Mouse (Mus musculus) lung, embryonic 15.5 days (tissue): ENCODE measurements around the gene Muc20. TPM values are rescaled to one million over a fixed set of nuclear protein-coding genes. Genes with fewer than 3 reads are reported as not detected.

Experiments used
- ATAC-seq: fragments of 200-750 bp; cut with Nextera tagmentation; 2 replicates; pipeline ENCODE4 v1.8.0; 2017; ENCODE audit warnings: moderate number of reproducible peaks, borderline replicate concordance; ENCODE audit not compliant: low FRiP score, low TSS enrichment; ENCODE audit errors: extremely low read depth
- H3K27ac ChIP-seq: fragments of 300-500 bp; sonication (generic); 2 replicates; pipeline ENCODE4 v1.5.1; 2015; ENCODE audit warnings: moderate library complexity, mild to moderate bottlenecking, inconsistent platforms
- H3K27me3 ChIP-seq: fragments of 300-500 bp; sonication (generic); 2 replicates; pipeline ENCODE4 v1.6.1; 2015; ENCODE audit warnings: inconsistent platforms
- H3K36me3 ChIP-seq: fragments of 300-500 bp; sonication (generic); 2 replicates; pipeline ENCODE4 v1.6.1; 2015; ENCODE audit warnings: inconsistent platforms
- H3K4me1 ChIP-seq: fragments of 300-500 bp; sonication (generic); 2 replicates; pipeline ENCODE4 v1.6.1; 2015; ENCODE audit warnings: inconsistent platforms
- H3K4me2 ChIP-seq: fragments of 300-500 bp; sonication (generic); 2 replicates; pipeline ENCODE4 v1.6.1; 2015; ENCODE audit warnings: inconsistent platforms, mild to moderate bottlenecking, moderate library complexity
- H3K4me3 ChIP-seq: fragments of 300-500 bp; sonication (generic); 2 replicates; pipeline ENCODE4 v1.5.1; 2015; ENCODE audit warnings: mild to moderate bottlenecking, inconsistent platforms
- H3K9ac ChIP-seq: fragments of 300-500 bp; sonication (generic); 2 replicates; pipeline ENCODE4 v1.6.1; 2015; ENCODE audit warnings: inconsistent platforms
- H3K9me3 ChIP-seq: fragments of 300-500 bp; sonication (generic); 2 replicates; pipeline ENCODE4 v1.6.1; 2016; ENCODE audit warnings: inconsistent platforms
- WGBS: fragments of 180-500 bp; shearing (Covaris S2); methylation state at CpG from one replicate; pipeline ENCODE4 v1.1.7; 2015; 5-methylcytosine and 5-hydroxymethylcytosine counted together
- polyA plus RNA-seq: library from polyadenylated mRNA; unstranded; fragments of >200 nt; fragmentation: Nextera tagmentation; extraction: Ambion mirVana; gene quantifications from 2 replicates; pipeline ENCODE4 v1.2.1, GENCODE M21; 2015

Gene Muc20
- polyA plus RNA-seq, 1 experiment from 2014 or later = 0.09 TPM

DNA sequence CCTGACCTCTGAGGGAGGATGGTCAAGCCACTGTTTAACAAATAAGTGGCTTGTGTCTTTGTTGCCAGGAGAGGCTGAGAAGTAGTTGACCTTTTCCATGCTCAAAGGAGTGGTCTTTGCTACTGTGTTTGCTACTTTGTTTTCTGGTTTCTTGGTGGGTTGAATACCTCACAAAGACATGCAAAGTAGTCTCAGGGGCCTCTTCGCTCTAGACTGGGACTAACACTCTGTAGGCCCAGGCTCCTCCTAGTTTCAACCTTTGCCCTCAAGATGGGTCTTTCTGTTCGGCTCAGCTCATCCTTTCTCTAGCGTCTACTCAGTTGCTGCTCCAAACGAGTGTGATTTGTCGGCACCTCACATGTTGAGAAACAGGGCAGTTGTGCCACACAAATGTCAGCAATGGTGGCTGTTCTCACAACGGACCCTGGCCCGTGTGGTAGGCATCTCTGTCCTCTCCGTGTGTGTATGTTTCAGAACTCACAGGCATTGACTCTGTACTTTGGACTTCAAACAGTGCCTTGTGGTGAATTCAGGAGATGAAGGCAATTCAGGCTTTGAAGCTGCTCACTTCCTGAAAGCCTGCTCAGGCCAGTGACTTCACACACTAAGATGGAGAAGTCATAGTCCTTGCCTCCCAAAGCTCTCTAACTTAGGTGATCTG, 57.1 kb downstream of the Muc20 start:
- Histone ChIP-seq H3K9me3 (no peaks in the 10 kb centered on the region), H3K36me3 (no peaks in the 10 kb centered on the region), H3K27me3 (no peaks in the 10 kb centered on the region), H3K9ac (no peak overlapping the region), H3K4me2 (no peak overlapping the region), H3K27ac (no peak overlapping the region), H3K4me1 (0 out of 2 replicates have a peak, but pooled peaks cover 6% of the 10 kb centered on the region), H3K4me3 (no peak overlapping the region)
- 71% methylated on average over 8 of the region's 8 CpGs for WGBS
- ATAC-seq = no peak

DNA sequence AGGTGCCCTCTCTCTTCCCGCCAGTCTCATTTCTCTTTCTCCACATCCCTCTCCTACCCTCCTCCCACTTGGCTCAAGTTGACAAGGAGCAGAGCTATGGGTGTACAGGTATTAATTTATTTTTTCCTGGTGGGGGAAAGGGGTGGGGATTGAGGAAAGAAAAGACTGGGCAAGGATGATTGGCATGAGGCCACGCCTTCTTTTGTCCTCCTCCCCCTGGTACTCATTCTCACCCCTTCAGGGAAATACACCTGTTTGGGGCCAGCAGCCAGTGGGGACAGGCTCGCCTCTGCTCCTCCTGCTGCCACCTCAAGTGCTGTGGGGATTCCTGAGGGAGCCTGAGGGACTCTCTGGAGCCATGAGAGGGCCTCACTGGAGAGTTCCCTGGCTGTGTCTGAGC, 61.2 kb downstream of the Muc20 start:
- Histone ChIP-seq H3K9me3 (no peaks in the 10 kb centered on the region), H3K4me2 (no peak overlapping the region), H3K27me3 (no peaks in the 10 kb centered on the region), H3K36me3 (no peaks in the 10 kb centered on the region), H3K9ac (no peak overlapping the region), H3K4me3 (no peak overlapping the region), H3K27ac (peak overlapping the region; percentile 30; the same call in 1 of the 2 replicates), H3K4me1 (0 out of 2 replicates have a peak, but pooled peaks cover 6% of the 10 kb centered on the region)
- peak; percentile 56 for ATAC-seq
- 38% methylated on average over 3 of the region's 3 CpGs for WGBS

DNA sequence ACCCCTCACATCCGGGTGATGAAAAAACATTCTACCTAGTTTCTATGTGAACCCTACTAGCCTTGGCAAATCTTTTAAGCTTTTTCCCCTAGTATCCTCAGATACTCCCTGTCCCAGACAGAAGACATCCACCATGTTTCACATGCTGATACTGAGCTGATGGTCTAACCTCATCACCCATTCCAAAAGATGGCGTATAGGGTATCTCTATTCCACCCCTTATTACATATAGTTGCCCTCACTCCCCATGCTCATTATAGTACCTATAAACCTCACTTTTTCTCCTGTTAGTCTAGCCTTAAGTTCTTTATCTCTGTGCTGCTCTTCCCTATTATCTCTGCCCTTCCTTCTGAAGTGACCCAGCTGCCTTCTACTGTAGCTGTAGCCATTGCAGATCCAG, 61.6 kb downstream of the Muc20 start, which contains the start of gene Muc4:
TSS of gene Muc4 (plus strand) at position 301 of the 400 bp plus-strand sequence.
- peak within 1 kb of the TSS; percentile 30; the same call in 1 of the 2 replicates for H3K27ac ChIP-seq
- H3K4me2 ChIP-seq = no peak within 1 kb of the TSS
- no peaks in the 10 kb centered on the region for H3K36me3 ChIP-seq
- no peaks in the 10 kb centered on the region for H3K27me3 ChIP-seq
- no peak for ATAC-seq
- 0 out of 2 replicates have a peak, but pooled peaks cover 6% of the 10 kb centered on the region for H3K4me1 ChIP-seq
- no peaks in the 10 kb centered on the region for H3K9me3 ChIP-seq
- no peak within 1 kb of the TSS for H3K4me3 ChIP-seq
- H3K9ac ChIP-seq = no peak within 1 kb of the TSS
- WGBS = 92% methylated on average over 2 of the region's 2 CpGs

DNA sequence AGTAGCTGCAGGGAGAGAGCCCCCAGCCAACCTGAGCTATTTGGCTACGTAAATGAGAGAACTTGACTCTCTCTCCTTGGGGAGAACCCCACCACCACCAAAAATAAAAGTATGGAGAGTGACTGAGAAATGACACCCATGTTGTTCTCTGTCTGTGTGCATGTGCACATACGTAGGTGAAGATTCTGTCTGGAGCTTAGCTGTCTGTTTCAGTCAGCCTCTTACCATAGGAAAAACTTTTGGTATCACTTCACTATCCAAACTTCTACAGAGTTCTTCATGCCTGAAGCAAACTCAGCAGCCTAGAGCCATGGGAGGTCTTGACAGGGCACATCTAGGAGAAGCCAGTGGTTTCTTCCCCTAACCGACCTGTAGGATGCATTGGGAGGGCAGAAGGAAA, 64.0 kb downstream of the Muc20 start:
- Histone ChIP-seq H3K4me1 (0 out of 2 replicates have a peak, but pooled peaks cover 6% of the 10 kb centered on the region), H3K27ac (no peak overlapping the region), H3K36me3 (no peaks in the 10 kb centered on the region), H3K4me3 (no peak overlapping the region), H3K27me3 (no peaks in the 10 kb centered on the region), H3K4me2 (no peak overlapping the region), H3K9ac (no peak overlapping the region), H3K9me3 (no peaks in the 10 kb centered on the region)
- 78% methylated on average over 3 of the region's 3 CpGs for WGBS
- ATAC-seq = no peak

DNA sequence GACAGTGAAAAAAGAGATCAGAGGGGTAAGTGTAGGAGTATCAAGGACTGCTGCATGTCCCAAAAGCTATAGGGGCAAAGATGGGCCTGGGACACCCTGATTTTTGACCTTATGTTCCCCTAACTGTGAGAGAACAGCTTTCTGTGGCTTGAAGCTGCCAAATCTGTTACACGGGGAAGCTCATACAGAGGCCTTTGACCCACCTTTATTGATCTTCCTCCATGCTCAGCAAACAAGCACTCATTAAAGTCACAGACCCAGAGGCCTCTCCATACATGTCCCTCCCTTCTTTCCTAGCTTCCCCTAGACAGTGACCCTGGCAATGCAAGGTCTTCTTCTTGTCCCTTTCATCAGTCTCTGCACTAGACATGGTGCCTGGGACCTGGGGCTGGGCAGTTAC, 68.5 kb downstream of the Muc20 start:
- no peak overlapping the region for H3K4me3 ChIP-seq
- 31% methylated on average over 1 of the region's 1 CpGs for WGBS
- H3K27ac ChIP-seq = no peak overlapping the region
- no peak for ATAC-seq
- no peak overlapping the region for H3K4me2 ChIP-seq
- no peak overlapping the region for H3K9ac ChIP-seq
- H3K9me3 ChIP-seq = no peaks in the 10 kb centered on the region
- H3K36me3 ChIP-seq = no peaks in the 10 kb centered on the region
- no peaks in the 10 kb centered on the region for H3K27me3 ChIP-seq
- no peaks in the 10 kb centered on the region for H3K4me1 ChIP-seq

- no peak for ATAC-seq
- Histone ChIP-seq H3K9me3 (no peaks in the 10 kb centered on the region), H3K27me3 (no peaks in the 10 kb centered on the region), H3K27ac (no peak overlapping the region), H3K4me3 (no peak overlapping the region), H3K36me3 (no peaks in the 10 kb centered on the region), H3K9ac (no peak overlapping the region), H3K4me1 (no peaks in the 10 kb centered on the region), H3K4me2 (no peak overlapping the region)
These were observed 69.0 kb downstream of the Muc20 start for GRCm38 (mm10) chr16:32728240-32728639.

Other genes starting within 250 kb of the Muc20 start
- 50.5 and 53.8 TPM in 2 replicates for gene Tfrc, start 188.5 kb downstream of the Muc20 start, polyA plus RNA-seq
- 17.2 and 17.6 TPM in 2 replicates for gene Tnk2, start 153.6 kb downstream of the Muc20 start, polyA plus RNA-seq
- 0.89 and 1.7 TPM in 2 replicates for gene Muc4, start 61.5 kb downstream of the Muc20 start, polyA plus RNA-seq
- not detected in 2 replicates for gene Smbd1, start 13.0 kb upstream of the Muc20 start, polyA plus RNA-seq
- gene Fyttd1, start 80.1 kb upstream of the Muc20 start, polyA plus RNA-seq = 92.4 and 101 TPM in 2 replicates
- 18.2 and 18.8 TPM in 2 replicates for gene Rubcn, start 80.3 kb upstream of the Muc20 start, polyA plus RNA-seq
- gene Lrch3, start 116.7 kb upstream of the Muc20 start, polyA plus RNA-seq = 20.4 and 21.6 TPM in 2 replicates